Mouse (Mus musculus) splenic B cell, adult 2 months (primary cell): Measurements from ENCODE around the gene Myo16.

Experiments
- DNase-seq: peaks from one replicate; pipeline ENCODE4 v3.0.0-alpha.2; 2011; ENCODE audit warnings: low read depth, low spot score
- H3K27me3 ChIP-seq: 2 replicates; pipeline ENCODE4 v1.6.1; 2012; ENCODE audit warnings: mild to moderate bottlenecking, low read length, moderate library complexity, mixed read lengths; ENCODE audit not compliant: control insufficient read depth, poor library complexity, insufficient read depth, severe bottlenecking
- H3K36me3 ChIP-seq: 2 replicates; pipeline ENCODE4 v1.6.1; 2012; ENCODE audit warnings: mild to moderate bottlenecking, low read length, moderate library complexity, mixed read lengths; ENCODE audit not compliant: control insufficient read depth, poor library complexity, insufficient read depth, severe bottlenecking

The Myo16 gene

DNA sequence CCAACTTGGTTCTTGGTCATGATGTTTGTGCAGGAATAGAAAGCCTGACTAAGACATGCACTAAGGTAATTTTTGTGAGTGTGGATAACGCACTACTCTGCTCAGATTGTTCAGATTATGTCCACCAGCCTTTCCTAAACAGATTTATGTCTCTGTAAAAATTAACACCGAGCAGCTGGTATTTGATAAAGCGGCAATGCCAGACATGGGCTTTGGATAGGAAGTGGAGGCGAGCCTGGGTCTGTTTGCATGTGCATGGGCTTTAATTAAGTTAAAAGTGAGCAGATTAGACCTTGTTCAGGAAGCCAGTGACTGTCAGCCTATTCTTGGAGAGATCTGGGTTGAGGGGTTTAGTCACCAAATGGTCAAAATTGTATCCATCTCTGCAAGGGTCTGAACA is 367.8 kb downstream of the Myo16 start:
- H3K27me3 ChIP-seq = no peaks in the 10 kb centered on the region
- DNase-seq = no peak

DNA sequence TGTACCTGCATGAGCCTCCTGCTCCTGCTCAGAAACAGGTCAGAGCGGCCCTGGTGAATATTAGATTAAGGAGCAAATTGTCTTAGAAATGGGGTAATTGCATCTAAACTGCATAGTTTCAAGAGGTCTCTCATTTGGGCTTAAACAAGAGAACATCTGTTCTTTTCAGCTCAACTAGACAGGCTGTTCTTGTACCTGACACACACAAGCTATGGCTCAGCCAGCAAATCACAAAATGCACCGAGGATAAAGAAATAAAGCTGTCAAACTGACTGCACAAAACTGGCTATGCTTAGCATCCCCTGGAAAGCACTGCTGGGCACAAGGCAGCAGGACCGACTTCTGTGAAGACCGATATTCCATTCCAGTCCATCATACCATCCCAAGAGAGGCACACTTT is 372.0 kb downstream of the Myo16 start:
- Histone ChIP-seq H3K27me3 (no peaks in the 10 kb centered on the region), H3K36me3 (no peaks in the 10 kb centered on the region)
- DNase-seq = no peak

More for the DNA sequence above, 367.8 kb downstream of the Myo16 start:
- H3K36me3 ChIP-seq = no peaks in the 10 kb centered on the region

DNA sequence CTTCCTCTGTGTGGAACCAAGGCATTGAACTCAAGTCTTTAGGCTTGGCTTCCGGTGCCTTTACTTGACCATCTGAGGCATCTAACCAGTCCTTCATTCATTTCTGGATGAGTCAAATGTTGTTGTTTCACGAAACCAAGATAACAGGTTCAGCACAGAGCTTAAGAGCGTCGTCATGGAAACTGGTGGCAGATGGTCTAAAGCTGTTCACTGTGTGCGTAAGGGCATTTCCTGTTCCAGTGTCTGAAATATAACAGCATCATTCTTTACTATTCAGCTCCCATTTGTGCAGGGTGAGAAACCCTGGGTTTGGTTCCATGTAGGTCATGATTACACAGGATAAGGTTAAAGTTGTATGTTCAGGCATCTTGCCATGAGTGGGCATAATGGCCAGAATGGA is 372.9 kb downstream of the Myo16 start:
- no peak for DNase-seq
- Histone ChIP-seq H3K36me3 (no peaks in the 10 kb centered on the region), H3K27me3 (no peaks in the 10 kb centered on the region)

DNA sequence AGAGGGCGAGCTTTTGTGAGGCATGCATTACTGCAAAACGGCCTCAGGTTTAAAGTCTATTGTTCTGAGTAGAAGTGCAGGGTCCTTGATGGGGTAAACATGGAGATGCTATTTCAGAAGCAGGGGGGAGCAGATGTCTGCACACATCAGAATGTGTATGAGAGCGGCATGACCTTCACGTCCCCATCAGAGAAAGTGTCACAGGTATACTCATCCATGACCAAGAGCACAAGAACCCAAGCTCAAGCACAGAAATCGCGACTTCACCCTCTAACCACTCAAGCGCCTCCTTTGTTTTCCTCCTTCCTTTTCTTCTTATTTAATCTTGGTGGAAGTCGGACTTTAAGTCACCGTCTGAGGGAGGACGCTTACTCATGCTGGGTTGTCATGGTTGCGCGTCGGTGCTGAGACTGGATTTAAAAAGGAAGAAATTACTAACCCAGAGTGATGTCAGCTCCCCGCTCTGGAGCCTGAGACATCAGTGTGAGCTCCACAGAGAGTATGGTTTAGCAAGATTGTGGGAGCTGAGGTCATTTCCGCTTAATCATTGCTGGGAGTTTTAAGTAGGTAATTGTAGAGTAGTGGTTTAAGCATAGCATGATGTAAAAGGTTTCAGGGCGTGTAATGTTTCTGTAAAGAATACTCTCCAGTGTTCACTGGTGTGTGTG is 381.0 kb downstream of the Myo16 start:
- no peaks in the 10 kb centered on the region for H3K36me3 ChIP-seq
- no peak for DNase-seq

DNA sequence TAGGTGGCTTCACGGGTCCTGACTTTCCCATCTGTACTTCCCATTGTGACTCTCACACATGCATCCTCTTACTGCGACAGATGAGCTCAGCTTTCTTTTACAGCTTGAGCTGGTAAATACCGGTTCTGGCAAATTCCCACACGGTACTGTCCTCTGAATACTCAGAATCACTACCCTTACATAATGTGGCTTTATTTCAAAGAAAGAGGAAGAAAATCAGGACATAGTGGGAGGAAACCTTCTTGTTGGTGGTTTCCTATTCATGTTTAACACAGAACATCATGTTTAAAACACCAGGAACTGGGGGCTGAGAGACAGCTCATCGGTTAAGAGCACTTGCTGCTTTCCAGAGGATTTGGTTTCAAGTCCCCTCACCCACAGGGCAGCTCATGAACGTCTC is 384.6 kb downstream of the Myo16 start:
- no peaks in the 10 kb centered on the region for H3K36me3 ChIP-seq
- DNase-seq = no peak
- H3K27me3 ChIP-seq = no peaks in the 10 kb centered on the region

More for the DNA sequence above, 381.0 kb downstream of the Myo16 start:
- no peaks in the 10 kb centered on the region for H3K27me3 ChIP-seq

DNA sequence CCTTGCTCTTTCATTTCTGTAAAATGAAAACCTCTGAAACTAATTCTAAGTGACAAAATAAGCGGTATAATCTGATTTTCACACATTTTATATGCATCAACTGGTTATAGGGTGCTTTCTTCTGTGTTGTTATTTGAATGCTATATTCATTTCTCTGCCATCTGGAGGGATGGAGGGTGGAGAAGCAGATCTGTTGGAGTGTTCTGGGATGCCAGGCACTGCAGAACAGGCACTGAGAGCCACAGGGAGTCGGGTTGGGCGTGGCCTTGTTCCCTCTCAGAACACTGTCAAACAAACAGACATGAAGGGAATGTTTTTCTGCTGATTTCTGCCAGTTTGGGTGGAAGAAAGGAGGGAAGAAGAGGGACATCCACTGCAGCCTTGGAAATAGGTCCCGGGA is 386.0 kb downstream of the Myo16 start:
- Histone ChIP-seq H3K36me3 (no peaks in the 10 kb centered on the region), H3K27me3 (no peaks in the 10 kb centered on the region)
- no peak for DNase-seq

DNA sequence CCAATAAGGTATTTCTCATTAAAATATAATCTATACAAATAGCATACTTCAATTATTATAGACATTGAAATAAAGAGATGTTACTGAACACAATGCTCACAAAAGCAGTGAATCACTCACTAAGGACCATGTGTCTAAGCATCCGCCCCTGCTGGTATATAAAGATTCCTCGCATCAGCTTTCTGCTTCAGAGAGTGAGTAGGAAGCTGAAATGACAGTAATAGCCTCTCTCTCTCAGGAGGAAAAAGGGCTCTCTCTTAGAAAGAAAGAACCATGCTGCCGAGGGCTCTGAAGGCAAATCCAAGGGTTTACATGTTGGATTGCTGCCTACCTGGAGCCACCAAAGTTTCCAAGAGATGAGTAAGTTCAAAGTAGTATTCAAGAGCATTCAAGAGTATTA is 392.2 kb downstream of the Myo16 start:
- no peaks in the 10 kb centered on the region for H3K36me3 ChIP-seq
- H3K27me3 ChIP-seq = no peaks in the 10 kb centered on the region
- no peak for DNase-seq

DNA sequence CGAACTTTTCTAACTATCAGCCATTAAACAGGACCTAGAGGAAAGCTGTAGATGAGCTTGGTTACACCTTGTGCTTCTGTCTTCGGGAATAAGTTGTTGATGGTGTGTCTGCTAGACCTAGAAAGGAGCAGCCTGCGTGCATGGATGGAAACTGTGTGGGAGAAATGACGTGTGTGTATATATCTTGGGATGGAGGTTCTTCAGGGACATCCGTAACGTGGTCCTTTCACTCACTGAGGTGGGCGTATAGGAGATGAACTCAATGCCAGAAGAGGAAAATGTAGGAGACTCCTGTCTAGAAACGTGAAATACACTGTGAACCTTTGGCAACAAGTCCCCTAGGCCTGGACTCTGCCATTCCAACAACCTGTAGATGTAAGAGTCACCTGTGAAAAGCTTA is 392.8 kb downstream of the Myo16 start:
- no peaks in the 10 kb centered on the region for H3K27me3 ChIP-seq

DNA sequence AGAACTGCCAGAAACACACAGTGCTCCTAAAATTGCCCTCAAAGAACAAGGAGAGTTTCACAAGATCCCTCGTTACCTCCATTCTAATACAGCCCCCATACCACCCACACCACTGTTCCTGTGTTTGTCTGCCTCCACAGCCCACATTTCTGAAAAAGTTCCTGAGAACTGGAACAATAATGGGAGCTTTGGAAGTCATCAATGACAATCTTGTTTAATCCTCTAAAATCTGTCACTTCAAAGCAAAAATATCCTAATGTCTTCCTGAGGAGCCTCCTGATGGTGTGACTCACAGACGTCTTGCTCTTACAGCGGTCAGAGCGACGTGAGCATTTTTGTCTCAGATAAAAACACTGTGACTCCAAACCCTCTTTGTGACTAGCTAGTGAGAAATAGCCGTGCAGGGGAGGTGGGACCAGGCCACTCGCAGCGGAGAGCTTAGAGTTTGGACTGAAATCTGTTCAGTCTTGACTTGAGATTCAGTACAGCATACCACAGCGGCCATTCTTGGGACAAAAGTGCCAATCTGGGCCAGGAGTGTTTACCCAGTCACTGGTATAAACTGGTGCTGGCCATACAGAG is 394.4 kb downstream of the Myo16 start:
- no peaks in the 10 kb centered on the region for H3K36me3 ChIP-seq
- H3K27me3 ChIP-seq = no peaks in the 10 kb centered on the region
- no peak for DNase-seq

More for the DNA sequence above, 392.8 kb downstream of the Myo16 start:
- DNase-seq = no peak
- no peaks in the 10 kb centered on the region for H3K36me3 ChIP-seq

DNA sequence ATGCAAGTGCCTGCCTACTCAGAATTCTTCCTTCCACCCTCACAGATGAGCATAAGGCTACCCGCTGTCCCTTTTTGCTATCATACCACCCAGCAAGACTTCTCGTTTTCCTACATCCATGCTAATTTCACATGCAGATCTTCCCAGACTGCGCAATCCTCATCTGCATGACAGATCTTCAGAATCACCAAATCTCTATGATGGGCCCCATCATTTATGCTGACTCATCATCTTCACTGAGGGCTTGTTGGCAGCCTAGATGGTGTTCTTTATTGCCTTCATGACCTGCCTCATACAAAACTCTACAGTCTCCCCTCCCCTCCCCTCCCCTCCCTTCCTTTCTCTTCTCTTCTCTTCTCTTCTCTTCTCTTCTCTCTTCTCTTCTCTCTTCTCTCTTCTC is 395.7 kb downstream of the Myo16 start:
- no peak for DNase-seq
- H3K27me3 ChIP-seq = no peaks in the 10 kb centered on the region
- no peaks in the 10 kb centered on the region for H3K36me3 ChIP-seq

DNA sequence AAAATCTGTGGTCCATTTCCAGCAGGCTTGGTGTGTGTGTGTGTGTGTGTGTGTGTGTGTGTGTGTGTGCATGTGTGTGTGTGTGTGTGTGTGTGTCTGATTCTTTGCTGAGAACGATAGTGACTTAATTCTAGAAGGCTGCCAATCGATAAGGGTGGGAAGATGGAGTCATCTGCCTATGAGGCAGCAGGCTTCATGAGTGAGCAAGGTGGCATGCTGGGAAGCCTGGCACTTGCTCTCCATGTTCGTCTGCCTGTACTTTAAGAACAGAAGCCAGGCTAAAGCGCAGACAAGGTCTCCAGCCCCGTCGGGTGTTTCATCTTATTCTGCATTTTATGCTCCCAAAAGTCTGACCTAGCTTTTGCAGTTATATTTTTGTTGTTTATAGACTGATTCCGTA is 404.2 kb downstream of the Myo16 start:
- DNase-seq = no peak
- Histone ChIP-seq H3K36me3 (no peaks in the 10 kb centered on the region), H3K27me3 (no peaks in the 10 kb centered on the region; the same call in 1 of the 2 replicates)

DNA sequence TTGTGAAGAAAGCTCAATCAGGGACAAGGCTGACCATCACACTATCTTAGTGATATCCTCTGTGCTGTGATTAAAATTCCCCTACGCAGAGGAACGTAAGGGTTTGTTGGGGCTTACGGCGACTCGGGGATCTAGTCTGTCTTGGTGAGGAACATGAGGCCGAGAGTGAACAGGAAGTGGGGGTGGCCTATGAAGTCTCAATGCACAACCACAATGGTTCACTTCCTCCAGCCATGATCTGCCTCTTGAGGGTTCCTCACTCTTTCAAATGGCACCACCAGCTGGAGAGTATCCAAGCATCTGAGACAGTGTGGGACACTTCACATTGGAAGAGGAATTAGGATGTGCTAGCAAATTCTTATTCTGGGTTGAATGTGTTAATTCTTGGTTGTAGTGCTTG is 405.8 kb downstream of the Myo16 start:
- DNase-seq = no peak
- H3K27me3 ChIP-seq = no peaks in the 10 kb centered on the region; the same call in 1 of the 2 replicates

DNA sequence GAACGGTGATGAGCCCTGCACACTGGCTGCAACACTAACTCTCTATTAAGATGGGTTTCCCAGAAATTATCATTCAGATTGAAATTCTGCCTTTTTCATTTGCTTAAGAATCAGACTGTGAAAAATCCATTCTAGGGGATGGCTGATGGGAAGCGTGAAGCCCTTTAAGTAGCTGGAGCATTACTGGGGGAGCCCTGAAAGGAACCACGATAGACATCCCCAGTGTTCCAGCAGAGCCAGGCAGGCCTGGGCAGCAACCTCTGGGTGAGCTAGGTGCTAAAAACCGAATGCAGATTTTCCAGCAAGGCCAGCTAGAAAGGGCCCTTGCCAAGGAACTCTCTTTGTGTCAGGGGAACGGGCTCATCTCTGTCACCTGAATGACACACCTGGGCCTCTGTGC is 407.9 kb downstream of the Myo16 start:
- DNase-seq = no peak
- no peaks in the 10 kb centered on the region for H3K36me3 ChIP-seq

More for the DNA sequence above, 405.8 kb downstream of the Myo16 start:
- H3K36me3 ChIP-seq = no peaks in the 10 kb centered on the region

DNA sequence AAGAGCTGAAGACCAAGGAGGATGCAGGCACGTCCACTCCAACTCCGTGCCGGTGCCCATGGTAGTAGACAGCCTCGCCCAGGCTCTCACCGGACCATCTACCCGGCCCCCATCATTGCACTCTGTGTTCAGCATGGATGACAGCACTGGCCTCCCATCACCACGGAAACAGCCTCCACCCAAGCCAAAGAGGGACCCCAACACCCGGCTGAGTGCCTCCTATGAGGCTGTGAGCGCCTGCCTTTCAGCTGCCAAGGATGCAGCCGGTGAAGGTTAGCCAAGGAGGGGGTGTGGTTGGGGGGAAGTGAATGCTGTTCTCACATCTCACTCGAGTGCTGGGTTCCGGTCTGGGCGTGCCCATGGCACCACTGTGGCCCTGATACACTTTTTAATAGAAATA is 408.3 kb downstream of the Myo16 start:
- no peaks in the 10 kb centered on the region for H3K27me3 ChIP-seq
- no peaks in the 10 kb centered on the region for H3K36me3 ChIP-seq
- no peak for DNase-seq

More for the DNA sequence above, 407.9 kb downstream of the Myo16 start:
- H3K27me3 ChIP-seq = no peaks in the 10 kb centered on the region

DNA sequence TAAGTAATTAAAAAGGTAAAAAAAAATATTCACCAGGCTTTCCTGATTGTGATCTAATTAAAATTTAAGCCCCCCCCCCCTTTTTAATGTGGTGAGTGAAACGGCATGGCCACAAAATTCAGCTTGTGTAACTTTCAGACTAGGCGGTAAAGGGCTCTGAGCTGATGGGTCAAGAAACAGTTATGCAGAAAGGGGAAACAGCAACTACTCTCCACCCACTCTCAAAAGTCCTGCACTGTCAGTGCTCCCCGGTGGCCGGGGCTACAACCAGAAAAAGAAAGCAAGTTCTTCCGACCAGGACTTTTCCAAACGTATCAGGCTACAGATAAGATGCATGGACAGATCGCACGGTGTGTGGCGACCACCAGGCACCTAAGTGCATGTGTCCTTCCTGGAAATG is 408.9 kb downstream of the Myo16 start:
- Histone ChIP-seq H3K27me3 (no peaks in the 10 kb centered on the region), H3K36me3 (no peaks in the 10 kb centered on the region)
- DNase-seq = no peak
